Mouse (Mus musculus) cerebellum, adult 2 months (tissue): ENCODE data around the gene Stk4.

Experiments
- CTCF ChIP-seq: fragments of 200-500 bp; IDR thresholded peaks from 2 replicates; pipeline ENCODE4 v1.5.1; 2011; ENCODE audit warnings: low read depth, mild to moderate bottlenecking, control low read depth, low read length, moderate library complexity, borderline replicate concordance; ENCODE audit not compliant: insufficient read depth
- POLR2A ChIP-seq: fragments of 200-500 bp; IDR thresholded peaks from 2 replicates; pipeline ENCODE4 v1.6.1; 2011; ENCODE audit warnings: low read length, control low read depth, borderline replicate concordance; ENCODE audit not compliant: insufficient read depth

- TF ChIP-seq POLR2A (no peak), CTCF (no peak)
Observed at GRCm38 (mm10) chr2:164081577-164081976, 11.5 kb downstream of the Stk4 start.
